Mouse (Mus musculus) forebrain, embryonic 13.5 days (tissue): ENCODE data around the gene Asic2. TPM values are rescaled to one million over a fixed set of nuclear protein-coding genes. Genes with fewer than 3 reads are reported as not detected.

Experiments used
- ATAC-seq: fragments of 200-750 bp; cut with Nextera tagmentation; 2 replicates; pipeline ENCODE4 v1.8.0; 2017
- H3K27ac ChIP-seq: fragments of 300-500 bp; sonication (generic); 2 replicates; pipeline ENCODE4 v1.5.1; 2015; ENCODE audit warnings: inconsistent platforms, mild to moderate bottlenecking, moderate library complexity
- H3K27me3 ChIP-seq: fragments of 300-500 bp; sonication (generic); 2 replicates; pipeline ENCODE4 v1.6.1; 2015; ENCODE audit warnings: mild to moderate bottlenecking, inconsistent platforms
- H3K36me3 ChIP-seq: fragments of 300-500 bp; sonication (generic); 2 replicates; pipeline ENCODE4 v1.6.1; 2015; ENCODE audit warnings: mild to moderate bottlenecking, inconsistent platforms; ENCODE audit not compliant: poor library complexity, severe bottlenecking
- H3K4me1 ChIP-seq: fragments of 300-500 bp; sonication (generic); 2 replicates; pipeline ENCODE4 v1.6.1; 2015; ENCODE audit warnings: inconsistent platforms
- H3K4me2 ChIP-seq: fragments of 300-500 bp; sonication (generic); 2 replicates; pipeline ENCODE4 v1.6.1; 2015; ENCODE audit warnings: inconsistent platforms, mild to moderate bottlenecking, moderate library complexity
- H3K4me3 ChIP-seq: fragments of 300-500 bp; sonication (generic); 2 replicates; pipeline ENCODE4 v1.5.1; 2015; ENCODE audit warnings: mild to moderate bottlenecking, inconsistent platforms
- H3K9ac ChIP-seq: fragments of 300-500 bp; sonication (generic); 2 replicates; pipeline ENCODE4 v1.6.1; 2015; ENCODE audit warnings: mild to moderate bottlenecking, inconsistent platforms
- H3K9me3 ChIP-seq: fragments of 300-500 bp; sonication (generic); replicated peaks from 2 replicates; pipeline ENCODE4 v1.6.1; 2016; ENCODE audit warnings: inconsistent platforms
- WGBS: fragments of 180-500 bp; shearing (Covaris S2); methylation state at CpG from one replicate; pipeline ENCODE4 v1.1.7; 2015; 5-methylcytosine and 5-hydroxymethylcytosine counted together
- polyA plus RNA-seq: library from polyadenylated mRNA; unstranded; fragments of >200 nt; fragmentation: Nextera tagmentation; extraction: Ambion mirVana; gene quantifications from 2 replicates; pipeline ENCODE4 v1.2.1, GENCODE M21; 2015

Asic2 gene
- polyA plus RNA-seq, 1 experiment from 2014 or later = 2.3 TPM

DNA sequence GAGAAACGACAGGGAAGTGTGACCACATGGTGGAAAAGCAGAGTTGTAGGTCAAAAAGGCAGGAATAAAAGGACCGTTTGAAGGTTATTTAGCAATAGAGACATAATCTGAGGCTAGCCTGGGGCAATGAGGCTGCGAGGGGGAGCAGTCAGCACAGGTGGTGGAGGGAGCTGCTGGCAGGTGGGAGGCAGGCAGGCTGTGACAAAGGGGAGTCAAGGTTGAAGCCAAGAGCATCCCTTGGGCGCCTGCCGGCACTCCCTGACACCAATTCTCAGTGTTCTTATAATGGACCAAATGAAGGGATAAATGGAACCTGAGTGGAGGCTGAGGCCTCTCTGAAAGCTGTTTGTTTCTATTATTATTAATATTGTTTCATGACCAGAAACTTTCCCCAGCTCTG lies 928.3 kb downstream of the Asic2 start:
- WGBS = 52% methylated on average over 5 of the region's 5 CpGs
- no peak for ATAC-seq

DNA sequence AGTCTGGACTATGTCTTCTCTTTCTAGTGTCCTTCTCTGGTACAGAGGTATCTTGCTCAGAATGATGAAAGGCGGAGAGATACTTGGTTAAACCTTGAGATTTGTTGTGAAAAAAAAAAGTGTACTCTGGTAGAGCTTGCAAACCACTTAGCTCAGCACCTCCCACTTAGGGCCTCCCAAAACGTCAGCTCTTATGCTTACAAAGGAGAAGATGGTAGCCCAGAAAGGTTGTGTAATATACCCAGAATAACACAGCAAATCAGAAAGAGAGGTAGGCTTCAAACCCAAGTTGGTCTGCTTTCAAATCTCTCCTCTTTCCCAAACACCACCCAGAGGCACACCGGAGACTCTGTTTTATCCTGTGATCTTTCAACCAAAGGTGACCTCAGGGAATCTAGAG lies 936.1 kb downstream of the Asic2 start:
- no peak for ATAC-seq
- H3K27me3 ChIP-seq = no peaks in the 10 kb centered on the region
- H3K4me3 ChIP-seq = no peak overlapping the region
- H3K4me2 ChIP-seq = no peak overlapping the region
- no peak overlapping the region for H3K27ac ChIP-seq
- 0 out of 2 replicates have a peak, but pooled peaks cover 4% of the 10 kb centered on the region for H3K9me3 ChIP-seq
- no peaks in the 10 kb centered on the region for H3K36me3 ChIP-seq
- 87% methylated on average over 3 of the region's 3 CpGs for WGBS
- peaks cover 5% of the 10 kb centered on the region for H3K4me1 ChIP-seq
- H3K9ac ChIP-seq = no peak overlapping the region

More for the DNA sequence above, 928.3 kb downstream of the Asic2 start:
- H3K9ac ChIP-seq = no peak overlapping the region
- H3K4me3 ChIP-seq = no peak overlapping the region
- peaks cover 9% of the 10 kb centered on the region; the same call in 1 of the 2 replicates for H3K4me1 ChIP-seq
- H3K27me3 ChIP-seq = no peaks in the 10 kb centered on the region
- H3K9me3 ChIP-seq = no peaks in the 10 kb centered on the region
- H3K36me3 ChIP-seq = no peaks in the 10 kb centered on the region
- no peak overlapping the region for H3K4me2 ChIP-seq
- H3K27ac ChIP-seq = no peak overlapping the region

- no peak for ATAC-seq
- Histone ChIP-seq H3K9ac (no peak overlapping the region), H3K4me2 (no peak overlapping the region), H3K27ac (no peak overlapping the region), H3K36me3 (no peaks in the 10 kb centered on the region), H3K4me1 (peaks cover 22% of the 10 kb centered on the region), H3K4me3 (no peak overlapping the region), H3K9me3 (peaks cover 6% of the 10 kb centered on the region), H3K27me3 (no peaks in the 10 kb centered on the region)
- 91% methylated on average over 8 of the region's 8 CpGs for WGBS
Observed at GRCm38 (mm10) chr11:81014776-81015175, 953.5 kb downstream of the Asic2 start.

DNA sequence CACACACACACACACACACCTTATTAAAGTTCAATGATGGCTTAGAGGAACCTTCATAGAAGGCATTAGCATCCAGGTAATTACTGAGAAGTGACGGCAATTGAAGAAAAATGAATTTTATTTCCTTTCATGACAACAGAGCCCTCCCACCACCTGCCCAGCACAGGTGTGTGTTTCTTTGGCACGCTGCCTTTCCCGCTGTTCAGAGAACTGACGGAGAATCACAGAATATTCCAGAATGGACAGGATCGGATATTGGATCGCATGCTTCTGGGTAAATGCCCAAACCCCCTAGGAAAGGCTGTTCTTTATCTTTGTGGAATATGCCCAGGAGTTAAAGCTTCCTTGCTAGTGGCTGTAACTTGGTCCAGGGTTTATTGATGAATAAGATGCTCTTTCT lies 954.8 kb downstream of the Asic2 start:
- Histone ChIP-seq H3K4me2 (no peak overlapping the region), H3K27me3 (no peaks in the 10 kb centered on the region), H3K27ac (peak overlapping the region; percentile 0; the same call in 1 of the 2 replicates), H3K9ac (no peak overlapping the region), H3K9me3 (peaks cover 6% of the 10 kb centered on the region), H3K4me3 (no peak overlapping the region), H3K36me3 (no peaks in the 10 kb centered on the region), H3K4me1 (peaks cover 22% of the 10 kb centered on the region)
- 72% methylated on average over 6 of the region's 6 CpGs for WGBS
- no peak for ATAC-seq

DNA sequence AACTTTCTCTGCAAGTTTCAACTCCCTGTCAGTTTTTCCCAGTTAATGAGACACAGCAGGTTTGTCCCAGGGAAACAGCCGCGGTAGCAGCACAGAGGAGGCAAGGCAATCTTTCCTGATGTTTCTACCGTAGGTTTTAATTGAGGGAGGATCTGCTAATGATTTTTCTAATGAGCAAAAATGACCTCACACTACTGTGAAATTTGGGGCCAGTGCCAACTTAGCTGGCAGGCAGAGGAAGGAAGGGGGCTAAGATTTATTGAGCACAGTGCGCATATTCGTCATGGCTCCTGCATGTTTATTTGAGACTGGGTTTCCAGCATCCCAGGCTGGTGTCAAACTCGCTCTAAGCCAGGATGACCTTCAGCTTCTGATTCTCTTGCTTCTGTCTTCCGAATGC lies 957.5 kb downstream of the Asic2 start:
- no peaks in the 10 kb centered on the region for H3K36me3 ChIP-seq
- H3K4me3 ChIP-seq = no peak overlapping the region
- no peak overlapping the region for H3K9ac ChIP-seq
- no peaks in the 10 kb centered on the region for H3K27me3 ChIP-seq
- no peak overlapping the region for H3K4me2 ChIP-seq
- ATAC-seq = no peak
- H3K4me1 ChIP-seq = peaks cover 22% of the 10 kb centered on the region
- 50% methylated on average over 7 of the region's 7 CpGs for WGBS
- no peak overlapping the region for H3K27ac ChIP-seq
- peaks cover 6% of the 10 kb centered on the region for H3K9me3 ChIP-seq

DNA sequence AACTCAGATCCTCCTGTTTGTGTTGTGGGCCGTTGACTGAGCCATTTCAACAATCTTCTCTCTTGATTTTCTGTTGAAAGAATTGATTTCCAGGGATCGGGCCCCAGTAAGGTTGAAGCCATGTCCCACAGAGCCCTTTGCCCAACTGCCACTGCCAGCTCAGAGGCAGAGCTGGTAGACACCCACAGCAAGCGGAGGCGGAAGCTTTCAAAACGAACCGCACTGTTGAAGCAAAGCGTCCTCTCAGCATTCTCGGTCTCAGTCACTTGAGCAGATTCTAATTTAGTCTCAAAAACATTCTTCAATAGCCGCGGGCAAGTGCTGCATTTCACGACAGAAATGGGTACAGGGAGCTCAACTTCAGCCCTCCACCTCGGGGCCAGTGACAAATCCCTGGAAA lies 958.9 kb downstream of the Asic2 start:
- H3K36me3 ChIP-seq = no peaks in the 10 kb centered on the region
- 92% methylated on average over 12 of the region's 12 CpGs for WGBS
- H3K27ac ChIP-seq = no peak overlapping the region
- no peaks in the 10 kb centered on the region for H3K27me3 ChIP-seq
- peaks cover 22% of the 10 kb centered on the region for H3K4me1 ChIP-seq
- H3K9me3 ChIP-seq = no peaks in the 10 kb centered on the region
- H3K9ac ChIP-seq = no peak overlapping the region
- no peak overlapping the region for H3K4me2 ChIP-seq
- H3K4me3 ChIP-seq = no peak overlapping the region
- no peak for ATAC-seq

DNA sequence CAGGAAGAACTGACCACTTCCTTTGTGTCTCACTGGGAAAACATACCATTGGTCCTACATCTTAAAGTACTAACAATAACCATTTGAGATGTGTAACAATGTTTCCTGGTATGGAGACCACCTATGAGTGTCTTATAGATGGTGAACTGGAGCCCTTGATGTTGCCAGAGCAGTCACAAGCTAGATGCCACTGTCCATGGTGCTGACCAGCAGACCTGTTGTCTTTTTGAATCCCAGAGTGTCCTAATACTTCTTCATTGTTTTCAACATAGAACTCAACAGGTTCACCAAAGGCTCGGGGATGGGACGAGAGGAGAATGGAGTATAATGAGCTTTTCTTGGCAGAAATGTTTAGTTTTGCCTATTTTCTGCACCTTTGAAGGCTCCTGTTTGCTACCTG lies 962.4 kb downstream of the Asic2 start:
- Histone ChIP-seq H3K27me3 (no peaks in the 10 kb centered on the region), H3K4me1 (peaks cover 12% of the 10 kb centered on the region), H3K27ac (no peak overlapping the region), H3K9me3 (no peaks in the 10 kb centered on the region), H3K9ac (no peak overlapping the region), H3K4me3 (no peak overlapping the region), H3K4me2 (no peak overlapping the region), H3K36me3 (no peaks in the 10 kb centered on the region)
- 76% methylated on average over 2 of the region's 2 CpGs for WGBS
- no peak for ATAC-seq

DNA sequence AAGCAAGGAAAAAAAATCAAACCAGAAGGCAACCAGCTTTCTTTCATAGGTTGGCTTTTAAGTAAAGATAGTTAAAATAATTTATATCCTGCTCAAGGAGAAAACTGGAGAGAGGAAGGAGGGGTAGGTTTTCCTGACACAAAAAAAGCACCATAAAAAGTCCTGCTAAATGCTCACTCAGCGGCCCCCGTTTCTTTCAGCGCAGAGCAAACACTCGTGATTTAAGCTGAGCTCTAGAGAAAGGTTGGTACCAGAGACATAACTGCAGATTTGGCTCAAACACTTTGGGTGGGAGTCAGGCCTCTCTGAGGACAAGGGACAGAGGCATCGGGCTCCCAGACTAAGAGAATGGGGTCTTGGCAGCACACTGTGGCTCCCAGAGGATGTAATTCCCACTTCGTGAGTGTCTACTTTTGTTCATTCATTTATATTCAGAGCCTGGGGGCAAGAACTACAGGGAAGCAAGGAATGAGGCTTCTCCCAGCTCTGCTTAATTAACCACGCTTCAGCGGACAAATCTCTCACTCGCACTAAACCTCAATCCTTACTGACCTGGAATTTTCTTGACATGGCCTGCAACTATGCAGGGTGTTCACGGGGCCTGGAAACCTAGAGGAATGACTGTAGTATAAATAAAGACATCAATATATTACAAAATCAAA lies 965.4 kb downstream of the Asic2 start:
- H3K4me3 ChIP-seq = no peak overlapping the region
- no peak for ATAC-seq
- H3K9me3 ChIP-seq = no peaks in the 10 kb centered on the region
- H3K27me3 ChIP-seq = no peaks in the 10 kb centered on the region
- no peak overlapping the region for H3K4me2 ChIP-seq
- H3K9ac ChIP-seq = no peak overlapping the region
- H3K4me1 ChIP-seq = peaks cover 5% of the 10 kb centered on the region; the same call in 1 of the 2 replicates
- 42% methylated on average over 10 of the region's 10 CpGs for WGBS
- H3K27ac ChIP-seq = peak overlapping the region; percentile 5; the same call in 1 of the 2 replicates
- no peaks in the 10 kb centered on the region for H3K36me3 ChIP-seq

- H3K27ac ChIP-seq = no peak overlapping the region
- H3K9me3 ChIP-seq = no peaks in the 10 kb centered on the region
- H3K4me3 ChIP-seq = no peak overlapping the region
- no peak for ATAC-seq
- no peaks in the 10 kb centered on the region for H3K27me3 ChIP-seq
- no peaks in the 10 kb centered on the region for H3K4me1 ChIP-seq
- H3K4me2 ChIP-seq = no peak overlapping the region
- WGBS = 89% methylated on average over 5 of the region's 5 CpGs
- H3K9ac ChIP-seq = no peak overlapping the region
- H3K36me3 ChIP-seq = no peaks in the 10 kb centered on the region
Observed at GRCm38 (mm10) chr11:80995621-80996020, 972.6 kb downstream of the Asic2 start.

- ATAC-seq = no peak
- Histone ChIP-seq H3K4me3 (no peak overlapping the region), H3K9me3 (no peaks in the 10 kb centered on the region), H3K4me2 (no peak overlapping the region), H3K36me3 (no peaks in the 10 kb centered on the region), H3K27me3 (no peaks in the 10 kb centered on the region), H3K9ac (no peak overlapping the region), H3K4me1 (no peaks in the 10 kb centered on the region), H3K27ac (no peak overlapping the region)
- WGBS = 59% methylated on average over 5 of the region's 5 CpGs
Observed at GRCm38 (mm10) chr11:80983530-80983929, 984.7 kb downstream of the Asic2 start.

DNA sequence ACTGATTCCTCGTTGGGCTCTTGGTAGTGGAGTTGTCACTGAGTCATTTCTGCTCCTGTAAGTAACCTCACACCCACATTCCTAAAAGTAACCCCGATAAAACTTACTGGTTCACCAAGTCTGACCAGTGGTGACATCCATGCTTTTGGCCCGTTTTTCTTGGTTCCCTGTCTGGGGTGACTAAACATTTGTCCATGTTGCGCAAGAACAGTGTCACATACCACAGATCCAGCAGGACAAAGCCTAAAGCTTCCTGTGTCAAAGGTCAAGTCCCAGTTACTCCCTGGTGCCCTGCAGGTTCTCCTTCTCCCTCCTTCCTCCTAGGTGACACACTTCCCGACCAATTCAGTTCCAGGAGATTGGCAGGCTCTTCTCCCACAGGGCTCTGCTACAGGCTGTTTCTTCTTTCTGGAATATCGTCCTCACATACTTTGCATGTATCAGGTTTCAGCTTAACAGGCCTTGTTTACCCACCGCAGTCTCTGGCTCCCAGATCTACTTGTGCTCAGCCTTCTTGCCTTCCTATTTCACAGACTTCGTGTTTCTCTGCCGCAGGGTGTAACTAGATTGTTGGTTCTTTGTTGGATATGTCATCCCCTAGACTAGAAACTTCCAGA lies 991.9 kb downstream of the Asic2 start:
- no peak overlapping the region for H3K4me2 ChIP-seq
- H3K4me3 ChIP-seq = no peak overlapping the region
- H3K27ac ChIP-seq = no peak overlapping the region
- H3K4me1 ChIP-seq = no peaks in the 10 kb centered on the region
- ATAC-seq = no peak
- no peaks in the 10 kb centered on the region for H3K36me3 ChIP-seq
- 76% methylated on average over 9 of the region's 9 CpGs for WGBS
- H3K9ac ChIP-seq = no peak overlapping the region
- no peaks in the 10 kb centered on the region for H3K27me3 ChIP-seq
- H3K9me3 ChIP-seq = no peaks in the 10 kb centered on the region

DNA sequence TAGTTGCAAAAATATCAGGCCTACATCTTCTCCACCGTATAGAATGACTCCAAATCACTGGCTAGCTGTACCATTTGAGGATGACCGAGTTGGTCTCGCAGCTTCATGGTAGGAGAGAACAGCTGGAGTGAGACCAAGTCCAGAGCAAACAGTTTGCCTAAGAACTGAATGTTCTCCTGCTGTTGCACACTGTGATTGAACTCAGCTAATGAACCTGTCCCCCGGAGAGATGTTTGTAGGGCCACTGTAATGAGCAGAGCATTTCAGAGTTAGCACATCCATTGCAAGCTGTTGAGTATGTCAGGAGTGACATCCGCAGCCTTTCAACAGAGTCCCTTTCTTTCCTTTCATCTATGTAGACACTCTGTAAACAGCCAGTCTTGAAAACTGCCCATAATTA lies 993.6 kb downstream of the Asic2 start:
- Histone ChIP-seq H3K4me2 (no peak overlapping the region), H3K9ac (no peak overlapping the region), H3K9me3 (no peaks in the 10 kb centered on the region), H3K4me3 (no peak overlapping the region), H3K27me3 (no peaks in the 10 kb centered on the region), H3K4me1 (no peaks in the 10 kb centered on the region), H3K27ac (no peak overlapping the region), H3K36me3 (no peaks in the 10 kb centered on the region)
- ATAC-seq = no peak
- WGBS = 83% methylated on average over 5 of the region's 5 CpGs

GRCm38 (mm10) chr11:80973976-80974375 lies 994.3 kb downstream of the Asic2 start:
- no peak overlapping the region for H3K4me2 ChIP-seq
- no peaks in the 10 kb centered on the region for H3K4me1 ChIP-seq
- H3K27ac ChIP-seq = no peak overlapping the region
- WGBS = 81% methylated on average over 6 of the region's 6 CpGs
- H3K9ac ChIP-seq = no peak overlapping the region
- H3K27me3 ChIP-seq = no peaks in the 10 kb centered on the region
- no peaks in the 10 kb centered on the region for H3K9me3 ChIP-seq
- no peaks in the 10 kb centered on the region for H3K36me3 ChIP-seq
- H3K4me3 ChIP-seq = no peak overlapping the region
- ATAC-seq = no peak
